Mouse (Mus musculus) cortical plate, adult 2 months (tissue): ENCODE measurements around the gene Pilra.

Experiments used
- CTCF ChIP-seq: fragments of 200-500 bp; IDR thresholded peaks from 2 replicates; pipeline ENCODE4 v1.5.1; 2011; ENCODE audit warnings: mild to moderate bottlenecking, control low read depth, low read length; ENCODE audit not compliant: insufficient read depth; ENCODE audit errors: extremely low read depth
- POLR2A ChIP-seq: fragments of 200-500 bp; IDR thresholded peaks from 2 replicates; pipeline ENCODE4 v1.6.1; 2011; ENCODE audit warnings: mild to moderate bottlenecking, low read length, control low read depth; ENCODE audit not compliant: insufficient read depth; ENCODE audit errors: extremely low read depth

DNA sequence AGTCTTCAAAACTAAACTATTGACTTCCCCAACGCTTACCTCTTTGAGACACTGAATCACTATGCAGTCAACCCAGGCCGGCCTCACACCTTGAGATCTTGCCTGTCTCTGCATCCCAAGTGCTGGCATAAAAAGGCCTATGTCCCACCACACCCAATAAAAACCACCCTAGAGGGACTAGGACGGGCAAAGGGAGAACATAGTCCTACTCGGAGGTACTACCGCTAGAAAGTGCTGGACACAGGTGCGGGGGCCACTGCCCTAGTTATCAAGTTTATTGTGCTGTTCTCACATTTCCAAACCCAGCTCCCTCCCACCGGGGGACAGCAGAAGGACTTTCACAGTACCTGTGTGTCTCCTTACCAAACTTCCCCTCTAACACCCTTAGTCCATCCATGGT lies 54.4 kb downstream of the Pilra start:
- TF ChIP-seq CTCF (no peak), POLR2A (no peak)
